Mouse (Mus musculus): Measurements from ENCODE around the gene Cnih2.
A peak's percentile ranks its signal among the peaks of the same experiment; 100 is the strongest.

DNA sequence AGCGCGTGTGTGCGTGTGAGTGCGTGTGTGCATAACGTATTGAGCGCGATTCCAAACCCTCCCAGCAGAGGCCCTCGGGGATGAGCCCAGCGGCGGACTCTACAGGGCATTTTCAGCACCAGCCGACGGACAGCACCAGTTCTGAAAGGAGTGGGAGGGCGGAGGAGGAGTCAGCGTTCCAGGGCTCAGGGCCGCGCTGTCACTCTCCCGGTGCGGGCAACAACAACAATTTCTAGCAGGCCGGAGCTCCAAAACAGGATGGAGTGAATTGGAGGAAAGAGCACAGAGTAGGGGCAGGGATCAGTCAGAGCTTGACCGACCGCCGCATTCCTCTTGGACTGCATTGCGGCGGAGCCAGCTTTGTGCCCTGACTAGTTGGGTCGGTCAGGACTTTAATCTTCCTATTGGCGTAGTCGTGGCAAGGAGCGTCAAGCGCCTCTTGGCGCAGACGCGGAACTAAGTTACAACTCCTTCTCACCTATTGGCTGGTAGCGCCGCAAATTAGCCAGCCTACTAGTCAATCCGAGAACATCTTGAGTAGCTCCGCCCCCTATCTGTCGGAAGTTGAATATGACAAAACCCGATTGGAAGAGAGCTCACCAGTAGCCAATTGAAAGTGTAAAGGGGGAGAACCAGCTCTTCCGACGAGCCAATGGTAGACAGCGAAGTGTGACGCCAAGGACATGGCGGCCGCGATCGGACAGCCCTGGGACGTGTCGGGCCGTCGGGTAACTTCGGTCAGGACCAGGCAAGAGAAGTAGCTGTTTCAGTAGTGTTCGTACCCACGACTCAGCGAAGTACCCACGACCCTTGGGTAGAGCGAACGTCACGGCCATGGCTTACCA lies 10.2 kb downstream of the Cnih2 start, which contains the start of gene Yif1a:
- TF ChIP-seq CTCF (IDR thresholded peaks at IDR 0.05): peak; percentile 85
- TF ChIP-seq EP300 (IDR thresholded peaks at IDR 0.05): no peak
